10 mouse cellular contexts compared by ENCODE assay signal in the genomic region with DNA sequence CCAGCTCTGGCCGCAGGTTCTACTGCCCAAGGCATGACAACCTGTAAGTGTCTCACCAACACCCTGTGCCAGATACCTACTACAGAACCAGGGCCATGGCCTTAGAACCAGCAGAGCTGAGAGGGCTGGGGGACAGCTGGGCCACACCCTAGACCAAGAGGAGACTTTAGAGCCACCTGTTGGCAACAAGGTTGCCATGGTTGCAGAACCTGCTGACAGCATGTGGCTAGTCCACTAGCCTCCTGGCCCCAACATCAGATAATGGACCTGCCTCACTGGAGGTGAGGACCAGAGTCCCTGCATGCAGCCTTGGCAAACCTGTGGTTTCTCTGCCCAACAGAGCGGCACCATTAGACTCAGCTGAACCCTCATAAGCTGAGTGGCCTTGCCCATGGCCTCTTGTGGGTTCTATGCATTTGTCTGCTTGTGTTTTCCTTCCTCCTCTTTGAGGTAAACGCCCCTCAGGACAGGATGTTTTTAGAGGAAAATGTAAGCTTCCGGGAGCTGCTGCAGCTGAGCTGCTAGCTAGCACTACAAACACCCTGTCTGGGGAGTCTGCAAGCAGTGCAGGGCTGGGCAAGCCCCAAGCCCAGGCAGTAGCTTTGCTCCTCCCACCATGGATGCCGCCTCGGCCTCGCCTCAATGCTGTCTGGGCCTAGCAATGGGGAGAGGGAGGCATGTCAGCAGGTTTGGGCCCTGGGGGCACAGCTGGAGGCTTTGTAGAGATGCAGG. TPM values are rescaled to one million over a fixed set of nuclear protein-coding genes. Genes with fewer than 3 reads are reported as not detected.
DNase-seq lines count a peak whose midpoint lies in the region; ATAC-seq lines count a peak whose summit lies in the region.
"Had no signal": no experiment of that assay in that cellular context is flagged by ENCODE, and none has a peak within 500 bp of the region (broad histone marks: within the 10 kb centered on the region; RNA-seq: fewer than 3 reads in every experiment).

No protein-coding gene starts in this region.

- no peak overlapping the region for H3K4me3 ChIP-seq in forebrain, embryonic 11.5 days (ENCODE audit: low read depth, low read length)
- H3K4me3 ChIP-seq in forebrain, embryonic 16.5 days (replicated peaks; ENCODE audit: low read length): no peak overlapping the region
- H3K4me3 ChIP-seq: neural tube, embryonic 12.5 days had no signal

- no peaks in the 10 kb centered on the region for H3K9me3 ChIP-seq in forebrain, embryonic 11.5 days (ENCODE audit: control insufficient read depth, low read length)
- no peaks in the 10 kb centered on the region for H3K9me3 ChIP-seq in forebrain, embryonic 16.5 days (ENCODE audit: control insufficient read depth, low read length)
- H3K9me3 ChIP-seq: neural tube, embryonic 12.5 days had no signal

- H3K4me2 ChIP-seq in forebrain, embryonic 11.5 days (ENCODE audit: low read depth, low read length, severe bottlenecking): no peak overlapping the region
- H3K4me2 ChIP-seq in forebrain, embryonic 16.5 days (ENCODE audit: low read length): no peak overlapping the region
- H3K4me2 ChIP-seq: neural tube, embryonic 12.5 days had no signal

- H3K27ac ChIP-seq in forebrain, embryonic 11.5 days (ENCODE audit: low read depth, low read length): no peak overlapping the region
- H3K27ac ChIP-seq in forebrain, embryonic 16.5 days (ENCODE audit: low read length): no peak overlapping the region
- H3K27ac ChIP-seq: neural tube, embryonic 12.5 days had no signal

- 75% methylated on average over 7 of the region's 7 CpGs for WGBS in forebrain, embryonic 11.5 days
- WGBS in forebrain, embryonic 16.5 days: 72% methylated on average over 7 of the region's 7 CpGs

- no peak for ATAC-seq in forebrain, embryonic 11.5 days (replicated peaks; ENCODE audit: low FRiP score)
- no peak for ATAC-seq in forebrain, embryonic 16.5 days

- peak; percentile 49 for DNase-seq in forebrain, embryonic 11.5 days (ENCODE audit: low spot score)
- DNase-seq in spleen, postnatal 36 days (ENCODE audit: low spot score in 2 of 2): peak; percentile 60 to 71
- no peak for DNase-seq in spleen, adult 12 weeks (ENCODE audit: low spot score)
- DNase-seq in lung, postnatal 10 days: peak; percentile 82
- DNase-seq in thymus, postnatal 36 days: peak; percentile 82 to 90
- DNase-seq in left cerebral cortex, adult 18-20 months (ENCODE audit: low spot score in 2 of 2): no peak
- DNase-seq in layer of hippocampus, postnatal 36 days: no peak

- H3K36me3 ChIP-seq in forebrain, embryonic 11.5 days (ENCODE audit: control insufficient read depth, insufficient read depth, low read length): no peaks in the 10 kb centered on the region
- no peaks in the 10 kb centered on the region for H3K36me3 ChIP-seq in forebrain, embryonic 16.5 days (ENCODE audit: control insufficient read depth, insufficient read depth)
- H3K36me3 ChIP-seq: neural tube, embryonic 12.5 days had no signal

- no peak overlapping the region for H3K9ac ChIP-seq in forebrain, embryonic 11.5 days (ENCODE audit: low read length)
- H3K9ac ChIP-seq in forebrain, embryonic 16.5 days (replicated peaks; ENCODE audit: low read depth, low read length): no peak overlapping the region
- H3K9ac ChIP-seq: neural tube, embryonic 12.5 days had no signal

- H3K27me3 ChIP-seq in forebrain, embryonic 11.5 days (ENCODE audit: control insufficient read depth, insufficient read depth, low read length): no peaks in the 10 kb centered on the region
- H3K27me3 ChIP-seq in forebrain, embryonic 16.5 days (replicated peaks; ENCODE audit: control insufficient read depth, insufficient read depth, low read length): no peaks in the 10 kb centered on the region
- H3K27me3 ChIP-seq: neural tube, embryonic 12.5 days had no signal

- H3K4me1 ChIP-seq in forebrain, embryonic 11.5 days (replicated peaks; ENCODE audit: control insufficient read depth, insufficient read depth, low read length): no peaks in the 10 kb centered on the region
- no peaks in the 10 kb centered on the region for H3K4me1 ChIP-seq in forebrain, embryonic 16.5 days (replicated peaks; ENCODE audit: control insufficient read depth, insufficient read depth, low read length)

RNA-seq across cellular contexts. Expression of gene Tcf7, which starts 14.5 kb away (rescaled TPM):
- 9.5 and 9.6 TPM in 2 replicates for polyA plus RNA-seq in forebrain, embryonic 11.5 days (2014; fragmentation: Nextera tagmentation; extraction: Ambion mirVana)
- 2.7 and 4.8 TPM in 2 replicates for polyA plus RNA-seq in forebrain, embryonic 16.5 days (2015; fragmentation: Nextera tagmentation; extraction: Ambion mirVana)
- total RNA-seq in left cerebral cortex, adult 18-20 months (2021): 1 to 10 TPM; 4.6 to 6.3 TPM
- 1 to 10 TPM; 2.6 to 2.9 TPM for total RNA-seq in layer of hippocampus, postnatal 36 days (2021)

RNA-seq across cellular contexts. Expression of gene Skp1a, which starts 36.5 kb away (rescaled TPM):
- polyA plus RNA-seq in forebrain, embryonic 11.5 days (2014; fragmentation: Nextera tagmentation; extraction: Ambion mirVana): 855 and 927 TPM in 2 replicates
- polyA plus RNA-seq in forebrain, embryonic 16.5 days (2015; fragmentation: Nextera tagmentation; extraction: Ambion mirVana): 1,143 and 1,208 TPM in 2 replicates
- total RNA-seq in left cerebral cortex, adult 18-20 months (2021): 100 to 1,000 TPM; 477 to 492 TPM
- 100 to 1,000 TPM; 456 to 518 TPM for total RNA-seq in layer of hippocampus, postnatal 36 days (2021)

RNA-seq across cellular contexts. Expression of gene Olfr1371, which starts 54.5 kb away (rescaled TPM):
- polyA plus RNA-seq in forebrain, embryonic 11.5 days (2014; fragmentation: Nextera tagmentation; extraction: Ambion mirVana): not detected in 2 replicates
- not detected in 2 replicates for polyA plus RNA-seq in forebrain, embryonic 16.5 days (2015; fragmentation: Nextera tagmentation; extraction: Ambion mirVana)
- not detected for total RNA-seq in left cerebral cortex, adult 18-20 months (2021)
- not detected for total RNA-seq in layer of hippocampus, postnatal 36 days (2021)
- polyA plus RNA-seq: C2C12; neural tube, embryonic 12.5 days had no signal

Comparison
In these comparisons a context has a peak if more than half of its experiments do, and no peak if none do; other contexts are left out.
1. DNase-seq: peak in forebrain, embryonic 11.5 days (single experiment), spleen, postnatal 36 days (2 of 2), lung, postnatal 10 days (single experiment) and thymus, postnatal 36 days (2 of 2); none in spleen, adult 12 weeks (single experiment), left cerebral cortex, adult 18-20 months (0 of 2) and layer of hippocampus, postnatal 36 days (0 of 2).